Mouse (Mus musculus) lung, postnatal 36 days (tissue): Measurements from ENCODE around the gene H2-D1.
A peak's percentile ranks its signal among the peaks of the same experiment; 100 is the strongest.

Source experiments
- DNase-seq: peaks from one replicate; pipeline ENCODE4 v3.0.0; 2022; ENCODE audit warnings: mixed read lengths

The H2-D1 gene

DNA sequence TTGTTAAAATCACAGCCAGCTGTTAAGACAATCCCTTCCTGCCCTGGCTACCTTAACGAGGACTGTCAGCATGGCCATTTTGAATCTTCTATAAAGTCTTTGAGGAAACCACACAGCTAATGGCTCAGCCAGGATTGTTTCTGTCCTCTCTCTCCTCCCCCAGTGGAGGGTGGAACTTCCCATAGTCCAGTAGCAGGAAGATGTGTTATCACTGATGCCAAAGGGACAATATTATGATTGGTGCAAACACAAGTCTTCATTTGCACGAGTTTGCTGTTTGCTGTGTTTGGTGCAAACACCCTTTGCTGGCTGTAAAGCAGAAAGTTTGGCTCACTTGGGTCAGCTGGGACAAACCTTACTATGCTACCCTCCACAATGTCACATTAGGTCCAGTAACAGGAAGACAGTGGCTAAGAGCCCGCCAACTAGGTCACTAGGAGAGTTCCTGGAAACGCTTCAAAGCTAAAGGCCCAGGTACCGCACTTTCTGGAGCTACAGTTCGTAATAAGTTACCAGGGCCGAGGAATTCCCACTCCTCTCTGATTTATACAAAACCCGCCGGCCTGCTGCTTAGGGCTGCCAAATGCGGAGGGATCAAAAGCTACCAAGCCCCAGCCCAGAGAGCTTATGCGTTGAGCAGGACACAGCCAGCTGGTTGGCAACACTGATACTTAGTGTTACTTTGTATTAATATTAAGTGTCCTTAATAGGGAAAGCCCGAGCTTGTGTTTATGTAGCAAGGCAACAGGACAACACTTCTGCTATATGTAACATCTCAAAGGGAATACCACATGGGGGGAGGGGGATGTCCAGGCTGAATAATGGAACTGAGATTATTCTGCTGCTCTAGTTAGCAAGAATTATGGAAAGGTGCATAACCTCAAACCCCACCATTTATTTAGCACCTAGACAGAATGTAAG, 21.9 kb upstream of the H2-D1 start:
- DNase-seq = no peak

DNA sequence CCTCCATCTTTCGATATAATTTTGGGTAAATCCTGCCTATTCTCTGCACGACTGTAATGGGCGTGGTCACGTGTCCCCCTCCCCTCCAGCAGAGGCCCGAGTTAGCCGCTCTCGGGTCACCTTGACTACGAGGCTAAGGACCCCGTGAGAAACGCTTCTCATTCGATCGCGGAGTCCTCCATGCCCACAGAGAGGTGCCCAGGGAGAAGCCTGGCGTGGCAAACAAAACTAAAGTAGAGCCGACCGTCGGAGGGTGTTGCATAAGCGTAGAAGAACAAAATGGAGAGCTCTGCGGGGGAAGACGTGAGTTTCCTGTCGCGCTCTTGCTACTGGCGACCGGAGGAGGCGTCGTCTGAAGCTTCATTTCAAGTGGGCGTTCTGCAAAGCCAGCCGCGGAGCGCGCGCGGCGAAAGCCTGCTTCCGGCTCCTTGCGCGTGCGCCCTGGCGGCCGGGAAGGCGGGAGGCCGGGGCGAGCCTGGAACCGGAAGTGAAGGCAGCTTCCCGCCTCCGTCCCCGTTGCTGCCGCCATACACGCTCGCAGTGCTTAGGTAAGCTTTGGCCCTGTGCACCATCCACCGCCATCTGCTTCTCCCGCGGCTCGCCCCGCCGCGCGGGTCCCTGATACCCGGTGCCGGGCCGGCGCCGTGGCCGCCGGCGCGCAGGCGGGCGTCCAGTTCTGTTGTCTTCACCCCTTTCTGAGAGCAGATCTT, 21.1 kb upstream of the H2-D1 start, which contains the start of gene Ddx39b:
Gene Ddx39b (plus strand): TSS at position 442 of the 710 bp plus-strand sequence.
- peak; percentile 95 for DNase-seq

GRCm38 (mm10) chr17:35242015-35242941, 20.3 kb upstream of the H2-D1 start:
- peak; percentile 73 for DNase-seq

DNA sequence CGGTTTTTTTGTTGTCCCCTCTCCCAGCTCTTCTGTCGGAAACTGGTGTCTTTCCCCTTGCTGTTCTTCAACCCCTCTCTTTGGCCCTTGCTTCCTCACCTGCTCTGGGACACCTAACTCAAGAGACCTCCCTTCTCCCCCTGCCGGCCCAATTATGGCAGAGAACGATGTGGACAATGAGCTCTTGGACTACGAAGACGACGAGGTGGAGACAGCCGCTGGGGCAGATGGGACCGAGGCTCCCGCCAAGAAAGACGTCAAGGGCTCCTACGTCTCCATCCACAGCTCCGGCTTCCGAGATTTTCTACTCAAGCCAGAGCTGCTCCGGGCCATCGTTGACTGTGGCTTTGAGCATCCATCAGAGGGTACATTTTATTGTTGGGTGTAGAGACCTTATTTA, 19.4 kb upstream of the H2-D1 start:
- DNase-seq = peak; percentile 51

- DNase-seq = no peak
Measured at GRCm38 (mm10) chr17:35244999-35245398, 17.5 kb upstream of the H2-D1 start.

DNA sequence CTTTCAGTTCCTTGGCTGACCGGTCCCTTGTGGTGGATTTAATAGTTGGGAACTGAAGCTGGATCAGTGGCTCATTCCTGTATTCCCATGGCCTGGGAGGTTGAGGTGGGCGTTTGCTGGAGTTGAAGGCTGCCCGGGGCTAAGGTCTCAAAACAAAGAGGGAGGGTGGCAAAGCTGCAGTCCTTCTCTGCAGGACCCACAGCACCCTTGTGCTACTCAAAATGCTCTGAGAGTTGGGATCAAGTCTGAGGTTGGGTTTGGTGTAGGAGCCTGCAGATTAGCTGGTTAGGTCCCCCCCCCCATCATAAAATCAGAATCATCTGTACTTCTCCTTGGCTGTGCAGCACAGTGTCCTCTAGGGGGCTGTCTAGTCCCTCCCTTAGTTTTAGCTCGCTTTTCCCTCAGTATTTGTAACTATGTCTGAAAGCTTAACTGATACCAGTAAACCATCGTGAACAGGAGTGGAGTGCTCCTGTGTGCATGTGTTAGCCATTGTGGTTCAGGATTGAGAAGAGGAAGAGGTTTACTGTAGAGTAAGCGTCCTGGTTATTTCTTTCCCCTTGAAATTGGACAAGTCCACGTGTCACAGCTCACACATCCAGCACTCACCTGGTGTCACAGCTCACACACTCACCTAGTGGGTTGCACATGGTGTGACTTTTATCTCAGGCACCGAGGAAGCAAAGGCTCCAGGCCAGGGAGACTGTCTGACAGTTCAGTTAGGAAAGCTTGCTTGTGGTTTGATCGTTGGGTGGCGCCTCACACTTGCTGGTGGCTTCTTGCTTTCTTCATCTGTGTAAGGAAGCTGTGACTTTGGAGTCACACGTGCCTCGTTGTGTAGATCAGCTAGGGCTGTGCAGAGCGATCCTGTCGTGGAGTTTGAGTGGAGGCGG, 16.6 kb upstream of the H2-D1 start:
- peak; percentile 54 for DNase-seq

DNA sequence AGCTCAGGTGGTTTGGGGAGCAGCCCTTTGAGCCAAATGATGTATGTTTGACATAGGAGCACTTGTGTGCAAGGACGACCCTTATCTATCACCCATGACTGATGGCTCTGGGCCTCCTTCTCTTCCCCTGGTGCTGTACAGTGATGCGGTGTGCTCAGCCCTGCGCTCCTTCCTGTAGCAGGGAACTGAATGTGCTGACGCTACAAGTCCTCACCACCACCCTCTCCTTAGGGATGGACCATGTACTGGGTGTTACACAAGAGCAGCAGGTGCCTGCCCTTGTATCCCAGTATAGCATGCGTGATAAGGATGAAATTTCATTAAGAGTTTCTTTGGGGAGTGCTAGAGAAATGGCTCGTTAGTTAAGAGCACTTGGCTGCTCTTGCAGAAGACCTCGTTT, 15.4 kb upstream of the H2-D1 start:
- DNase-seq = no peak

GRCm38 (mm10) chr17:35248986-35249385, 13.5 kb upstream of the H2-D1 start:
- no peak for DNase-seq

DNA sequence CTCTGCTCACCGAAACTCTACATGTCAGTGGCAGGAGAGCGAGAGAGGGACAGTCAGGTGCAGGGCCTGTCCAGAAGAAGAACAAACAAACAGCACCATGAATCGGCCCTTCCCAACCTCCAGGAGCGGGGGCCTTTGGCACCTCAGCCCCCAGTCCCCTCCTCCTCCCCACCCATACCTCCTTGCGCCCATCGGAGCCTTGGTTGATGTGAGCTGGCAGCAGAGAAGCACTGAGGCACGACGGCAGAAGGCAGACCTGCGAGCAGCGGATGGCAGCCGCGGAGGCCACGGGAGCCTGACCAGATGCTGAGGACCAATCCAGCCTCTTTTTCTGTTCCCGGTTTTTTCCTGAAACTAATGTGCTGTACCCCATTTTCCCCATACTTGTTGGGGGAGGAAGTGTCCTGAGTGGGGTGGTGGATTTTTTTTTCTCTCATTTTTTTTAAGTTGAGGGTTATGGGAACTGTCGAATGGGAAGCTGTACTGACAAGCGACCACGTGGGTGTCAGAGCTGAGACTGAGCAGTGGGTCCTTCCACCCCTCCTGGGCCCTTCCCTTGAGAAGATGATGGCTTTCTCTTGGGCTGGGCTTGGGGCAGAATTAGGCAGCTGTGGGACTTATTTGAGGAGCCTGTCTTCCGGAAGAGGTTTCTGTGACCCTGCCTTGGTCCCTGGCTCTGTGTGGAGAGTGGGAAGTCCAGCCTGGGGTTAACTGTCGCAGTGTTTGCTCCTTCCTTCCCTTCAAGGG, 12.9 kb upstream of the H2-D1 start:
- DNase-seq = no peak

DNA sequence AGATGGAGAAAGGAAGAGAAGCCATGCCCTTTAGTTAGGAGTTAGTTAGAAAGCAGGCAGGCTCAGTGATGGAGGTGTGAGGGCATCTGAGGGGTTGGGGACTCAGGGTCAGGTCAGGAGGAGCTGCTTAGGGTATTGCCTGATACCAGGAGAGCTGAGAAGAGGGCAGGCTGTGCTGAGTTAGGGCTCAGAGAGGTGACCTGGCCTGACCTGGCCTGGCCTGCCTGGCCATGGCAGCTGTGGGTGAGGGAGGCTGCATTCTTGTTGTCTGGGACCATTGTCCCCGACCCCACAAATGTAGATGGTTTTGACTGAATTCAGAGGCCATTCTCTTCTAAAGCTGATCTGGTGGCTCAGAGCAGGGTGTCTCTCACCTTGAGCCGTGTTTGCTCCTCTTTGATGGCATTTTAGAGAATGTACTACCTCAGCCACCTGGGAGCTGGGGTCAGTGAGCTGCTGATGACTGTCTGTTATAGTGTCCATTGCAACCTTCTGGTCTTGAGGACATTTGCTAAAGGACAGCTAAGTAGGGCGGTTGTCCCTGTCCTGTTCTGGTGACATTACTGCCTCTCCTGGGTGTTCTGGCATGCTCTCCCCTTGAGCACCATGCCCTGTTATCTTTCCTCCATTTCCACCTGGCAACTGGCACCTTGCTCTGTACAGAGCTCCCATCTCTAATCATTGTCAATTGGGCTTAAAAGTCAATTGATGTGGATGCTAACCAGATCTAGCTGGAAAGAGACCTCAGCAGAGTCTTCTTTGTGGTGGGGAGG, 12.0 kb upstream of the H2-D1 start:
- no peak for DNase-seq

DNA sequence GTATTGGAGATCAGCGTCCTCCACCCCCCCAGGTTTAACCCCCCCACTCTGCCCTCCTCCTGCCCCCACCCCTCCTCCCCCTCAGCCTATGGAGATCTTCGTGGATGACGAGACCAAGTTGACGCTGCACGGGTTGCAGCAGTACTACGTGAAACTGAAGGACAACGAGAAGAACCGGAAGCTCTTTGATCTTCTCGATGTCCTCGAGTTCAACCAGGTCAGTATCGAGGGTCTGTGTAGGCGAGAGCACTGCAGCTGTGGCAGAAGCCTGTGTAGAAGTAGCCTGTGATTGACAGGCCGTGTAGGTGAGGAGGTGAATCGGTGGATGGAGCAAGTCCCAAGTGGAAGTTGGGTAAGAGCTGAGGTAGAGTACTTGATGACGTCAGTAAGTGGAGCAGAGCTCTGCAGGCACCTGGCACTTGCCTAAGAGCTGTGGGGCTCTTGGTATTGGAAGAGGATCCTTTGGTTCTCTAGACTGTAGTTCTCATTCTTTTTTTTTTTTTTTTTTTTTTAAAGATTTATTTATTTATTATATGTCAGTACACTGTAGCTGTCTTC, 11.3 kb upstream of the H2-D1 start:
- DNase-seq = peak; percentile 90

GRCm38 (mm10) chr17:35251981-35252380, 10.5 kb upstream of the H2-D1 start:
- no peak for DNase-seq

- no peak for DNase-seq
Measured at GRCm38 (mm10) chr17:35252619-35253292, 9.8 kb upstream of the H2-D1 start.

DNA sequence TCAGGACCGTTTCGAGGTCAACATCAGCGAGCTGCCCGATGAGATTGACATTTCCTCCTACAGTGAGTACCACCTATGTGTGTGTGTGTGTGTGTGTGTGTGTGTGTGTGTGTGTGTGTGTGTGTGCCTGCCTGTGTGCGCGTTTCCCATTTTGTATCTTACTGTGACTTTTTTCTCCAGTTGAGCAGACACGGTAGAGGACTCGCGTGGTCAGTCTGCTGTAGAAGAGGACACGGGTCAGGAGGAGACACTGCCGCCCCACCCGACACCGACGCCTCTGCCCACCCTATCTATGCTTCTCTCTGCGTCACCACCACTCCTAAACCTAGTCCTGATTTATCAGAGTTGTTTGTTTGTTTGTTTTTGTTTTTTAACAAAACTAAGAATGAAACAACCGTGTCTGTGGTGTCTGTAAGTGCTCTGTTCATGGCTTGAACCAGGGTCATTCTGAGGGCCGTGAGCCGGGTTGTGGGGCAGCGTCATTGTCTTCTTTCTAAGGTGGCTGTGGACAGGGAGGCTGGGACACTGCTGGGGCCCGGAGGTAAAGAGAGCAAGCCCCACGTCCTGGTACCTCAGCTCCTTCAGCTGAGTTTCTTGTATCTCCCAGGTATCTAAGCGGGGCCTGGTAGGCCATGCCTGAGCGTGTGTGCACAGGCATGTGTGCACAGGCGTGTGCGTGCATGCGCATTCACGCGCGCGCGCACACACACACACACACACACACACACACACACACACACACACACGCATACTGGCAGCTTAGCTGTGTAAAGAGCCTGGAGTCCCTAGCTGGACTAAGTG, 9.0 kb upstream of the H2-D1 start:
- no peak for DNase-seq

DNA sequence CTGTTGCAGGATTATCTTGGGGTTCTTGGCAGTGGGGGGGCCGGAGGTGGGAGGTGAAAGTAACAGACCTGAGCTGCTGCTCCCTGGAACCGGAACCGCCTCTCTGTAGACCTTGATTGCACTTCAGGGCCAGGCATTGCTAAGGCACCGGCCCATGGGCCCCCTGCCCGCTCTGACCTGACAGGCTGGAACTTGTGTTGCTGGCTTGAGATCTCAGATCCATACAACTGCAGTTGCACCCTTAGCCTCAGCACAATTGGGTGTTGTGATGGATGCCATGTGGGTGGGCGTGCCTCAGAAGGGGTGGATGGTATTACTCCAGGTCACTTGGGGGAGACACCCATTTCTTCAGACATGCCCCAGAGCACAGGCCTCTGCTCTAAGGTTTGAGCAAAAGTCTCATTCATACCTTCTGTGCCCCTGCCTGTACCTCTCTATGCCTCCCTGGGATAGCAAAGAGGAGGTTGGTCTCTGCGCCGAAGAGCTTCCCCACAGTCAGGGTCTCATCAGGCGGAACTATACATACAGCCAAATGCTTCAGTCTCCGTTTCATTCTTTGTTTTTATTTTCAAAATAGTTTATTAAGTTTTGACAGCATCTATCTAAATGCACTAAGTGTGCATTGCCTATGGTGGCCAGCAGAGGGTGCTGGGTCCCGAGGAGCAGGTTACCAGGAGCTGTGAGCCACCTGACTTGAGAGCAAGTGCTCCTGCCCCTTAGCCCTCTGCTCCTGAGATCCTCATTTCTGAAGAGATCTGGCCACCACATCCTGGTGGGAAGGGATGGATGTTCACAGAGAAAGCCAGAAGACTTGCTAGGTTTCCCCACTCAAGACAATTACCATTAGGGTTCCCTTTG, 8.1 kb upstream of the H2-D1 start:
- peak; percentile 84 for DNase-seq

GRCm38 (mm10) chr17:35255301-35255700, 7.2 kb upstream of the H2-D1 start:
- no peak for DNase-seq

- DNase-seq = no peak
Measured at GRCm38 (mm10) chr17:35255704-35256103, 6.8 kb upstream of the H2-D1 start.
